Mouse (Mus musculus): ENCODE data around the gene Plekhg5.

- TF ChIP-seq JUN (IDR thresholded peaks at IDR 0.05; ENCODE audit: insufficient read depth, low read depth, low read length) (no peak), ZMIZ1 (IDR thresholded peaks at IDR 0.05; ENCODE audit: low read depth, low read length) (no peak), CHD2 (IDR thresholded peaks at IDR 0.05; ENCODE audit: low read length) (no peak), ZNF384 (IDR thresholded peaks at IDR 0.05; ENCODE audit: low read depth, low read length) (no peak), CTCF (conservative IDR thresholded peaks at IDR 0.05 in 1 of 2, IDR thresholded peaks at IDR 0.05 in 1 of 2; ENCODE audit: low read depth in 2 of 2, low read length in 2 of 2) (no peak), ZC3H11A (IDR thresholded peaks at IDR 0.05; ENCODE audit: low read depth, low read length) (no peak), POLR2A (IDR thresholded peaks at IDR 0.05; ENCODE audit: low read depth, low read length) (no peak), EP300 (IDR thresholded peaks at IDR 0.05; ENCODE audit: low read length) (no peak), HCFC1 (IDR thresholded peaks at IDR 0.05; ENCODE audit: low read depth, low read length) (no peak)
Observed at GRCm38 (mm10) chr4:152115921-152116612, 43.8 kb downstream of the Plekhg5 start, which contains the start of gene Tnfrsf25.
